Comparison of ENCODE assay signal across 7 mouse cellular contexts in genomic region chr13:43478586-43478985, GRCm38 (mm10). TPM values are rescaled to one million over a fixed set of nuclear protein-coding genes. Genes with fewer than 3 reads are reported as not detected.
A peak's percentile ranks its signal among the peaks of the same experiment; 100 is the strongest.
DNase-seq lines count a peak whose midpoint lies in the region; ATAC-seq and TF ChIP-seq lines count a peak whose summit lies in the region.

No protein-coding gene starts in this region.

- H3K9ac ChIP-seq in hindbrain, embryonic 11.5 days (ENCODE audit: low read depth, low read length), result peak overlapping the region; percentile 16
- H3K9ac ChIP-seq in liver, postnatal 0 days (replicated peaks), result peak overlapping the region; percentile 67
- peak overlapping the region; percentile 11 for H3K9ac ChIP-seq in stomach, embryonic 16.5 days (ENCODE audit: low read length)

- no peak for ATAC-seq in hindbrain, embryonic 11.5 days (ENCODE audit: low FRiP score)
- ATAC-seq in liver, postnatal 0 days, result no peak
- no peak for ATAC-seq in stomach, embryonic 16.5 days (ENCODE audit: insufficient read depth, low FRiP score)

- 0 out of 2 replicates have a peak, but pooled peaks cover 3% of the 10 kb centered on the region for H3K36me3 ChIP-seq in embryonic facial prominence, embryonic 10.5 days (replicated peaks)
- no peaks in the 10 kb centered on the region for H3K36me3 ChIP-seq in hindbrain, embryonic 11.5 days (ENCODE audit: control insufficient read depth, insufficient read depth, low read length)
- no peaks in the 10 kb centered on the region; the same call in 1 of the 2 replicates for H3K36me3 ChIP-seq in liver, postnatal 0 days (replicated peaks; ENCODE audit: insufficient read depth, low read length)
- no peaks in the 10 kb centered on the region for H3K36me3 ChIP-seq in stomach, embryonic 16.5 days (ENCODE audit: control insufficient read depth, insufficient read depth, low read length)

- peaks cover 45% of the 10 kb centered on the region for H3K4me1 ChIP-seq in embryonic facial prominence, embryonic 10.5 days
- no peaks in the 10 kb centered on the region for H3K4me1 ChIP-seq in hindbrain, embryonic 11.5 days (replicated peaks; ENCODE audit: control insufficient read depth, insufficient read depth, low read length)
- peaks cover 32% of the 10 kb centered on the region for H3K4me1 ChIP-seq in liver, postnatal 0 days (ENCODE audit: insufficient read depth)
- peaks cover 16% of the 10 kb centered on the region for H3K4me1 ChIP-seq in stomach, embryonic 16.5 days (ENCODE audit: control insufficient read depth, insufficient read depth, low read length)

- no peaks in the 10 kb centered on the region for H3K9me3 ChIP-seq in embryonic facial prominence, embryonic 10.5 days
- H3K9me3 ChIP-seq in hindbrain, embryonic 11.5 days (ENCODE audit: control insufficient read depth, low read length), result no peaks in the 10 kb centered on the region
- H3K9me3 ChIP-seq in liver, postnatal 0 days (ENCODE audit: low read length), result no peaks in the 10 kb centered on the region
- H3K9me3 ChIP-seq in stomach, embryonic 16.5 days (replicated peaks; ENCODE audit: control insufficient read depth, low read length), result no peaks in the 10 kb centered on the region

- TF ChIP-seq CTCF in liver, postnatal 0 days (IDR thresholded peaks at IDR 0.05; ENCODE audit: low read depth), result no peak

- H3K27ac ChIP-seq in embryonic facial prominence, embryonic 10.5 days (replicated peaks), result peak overlapping the region; percentile 61; the same call in 1 of the 2 replicates
- no peak overlapping the region for H3K27ac ChIP-seq in hindbrain, embryonic 11.5 days (ENCODE audit: low read depth, low read length)
- peak overlapping the region; percentile 100 for H3K27ac ChIP-seq in liver, postnatal 0 days (ENCODE audit: low read depth)
- H3K27ac ChIP-seq in stomach, embryonic 16.5 days (ENCODE audit: low read length), result peak overlapping the region; percentile 5

- no peaks in the 10 kb centered on the region for H3K27me3 ChIP-seq in embryonic facial prominence, embryonic 10.5 days (replicated peaks; ENCODE audit: low read depth, poor library complexity, severe bottlenecking)
- no peaks in the 10 kb centered on the region for H3K27me3 ChIP-seq in hindbrain, embryonic 11.5 days (ENCODE audit: control insufficient read depth, insufficient read depth, low read length)
- no peaks in the 10 kb centered on the region for H3K27me3 ChIP-seq in liver, postnatal 0 days (ENCODE audit: insufficient read depth, low read length)
- H3K27me3 ChIP-seq in stomach, embryonic 16.5 days (ENCODE audit: control insufficient read depth, insufficient read depth, low read length), result no peaks in the 10 kb centered on the region

- WGBS in embryonic facial prominence, embryonic 10.5 days, result 47% methylated on average over 8 of the region's 8 CpGs
- WGBS in hindbrain, embryonic 11.5 days, result 38% methylated on average over 8 of the region's 8 CpGs
- WGBS in liver, postnatal 0 days (ENCODE audit: insufficient replicate concordance), result 14% methylated on average over 8 of the region's 8 CpGs
- WGBS in stomach, embryonic 16.5 days, result 10% methylated on average over 8 of the region's 8 CpGs

- H3K4me3 ChIP-seq in embryonic facial prominence, embryonic 10.5 days, result peak overlapping the region; percentile 95
- H3K4me3 ChIP-seq in hindbrain, embryonic 11.5 days (ENCODE audit: low read depth, low read length), result peak overlapping the region; percentile 92
- peak overlapping the region; percentile 96 for H3K4me3 ChIP-seq in liver, postnatal 0 days (ENCODE audit: low read depth, low read length)
- peak overlapping the region; percentile 45 for H3K4me3 ChIP-seq in stomach, embryonic 16.5 days (replicated peaks; ENCODE audit: low read length)

- TF ChIP-seq EP300 in liver, postnatal 0 days (IDR thresholded peaks at IDR 0.05; ENCODE audit: low read depth), result no peak

- peak overlapping the region; percentile 43 for H3K4me2 ChIP-seq in hindbrain, embryonic 11.5 days (replicated peaks; ENCODE audit: low read depth, low read length)
- peak overlapping the region; percentile 91 for H3K4me2 ChIP-seq in liver, postnatal 0 days (ENCODE audit: low read depth, low read length)
- H3K4me2 ChIP-seq in stomach, embryonic 16.5 days (ENCODE audit: low read depth, low read length), result peak overlapping the region; percentile 90

- peak; percentile 24 for DNase-seq in right cerebral cortex, adult 18-20 months
- no peak for DNase-seq in right cerebral cortex, postnatal 4 days
- DNase-seq in embryonic facial prominence, embryonic 10.5 days (ENCODE audit: low spot score), result no peak
- no peak for DNase-seq in hindbrain, embryonic 11.5 days (ENCODE audit: low spot score)
- no peak for DNase-seq in liver, postnatal 0 days
- DNase-seq in B cell, adult 2 months, result no peak

RNA-seq across cellular contexts. Expression of gene Ranbp9, which starts 2.5 kb away (rescaled TPM):
- polyA plus RNA-seq in embryonic facial prominence, embryonic 10.5 days (2016; fragmentation: Nextera tagmentation; extraction: Ambion mirVana), result 7.8 and 8.0 TPM in 2 replicates
- 13.5 and 22.9 TPM in 2 replicates for polyA plus RNA-seq in hindbrain, embryonic 11.5 days (2014; fragmentation: Nextera tagmentation; extraction: Ambion mirVana)
- polyA plus RNA-seq in liver, postnatal 0 days (2015; fragmentation: Nextera tagmentation; extraction: Ambion mirVana), result 3.0 and 4.6 TPM in 2 replicates
- 7.0 and 7.9 TPM in 2 replicates for polyA plus RNA-seq in stomach, embryonic 16.5 days (2015; fragmentation: Nextera tagmentation; extraction: Ambion mirVana)

Comparison
In these comparisons a context has a peak if more than half of its experiments do, and no peak if none do; other contexts are left out.
1. H3K4me3 ChIP-seq: peak in every context shown above with its lines; median percentile 96 in liver, postnatal 0 days; 95 in embryonic facial prominence, embryonic 10.5 days; 92 in hindbrain, embryonic 11.5 days; 45 in stomach, embryonic 16.5 days.
2. H3K9ac ChIP-seq: peak in every context shown above with its lines; median percentile 67 in liver, postnatal 0 days; 16 in hindbrain, embryonic 11.5 days; 11 in stomach, embryonic 16.5 days.